Mouse (Mus musculus): ENCODE data around the gene Best1. TPM values are rescaled to one million over a fixed set of nuclear protein-coding genes. Genes with fewer than 3 reads are reported as not detected.

The Best1 gene
- polyA plus RNA-seq, 2 experiments: 0.08 to 0.09 TPM

GRCm38 (mm10) chr19:10019214-10019760 is 17.9 kb upstream of the Best1 start:
- no peaks in the 10 kb centered on the region for H3K9me3 ChIP-seq (ENCODE audit: control insufficient read depth, low read length)
- TF ChIP-seq CTCF (IDR thresholded peaks at IDR 0.05; ENCODE audit: low read depth) (no peak), EP300 (IDR thresholded peaks at IDR 0.05; ENCODE audit: low read depth) (no peak)
- DNase-seq (ENCODE audit: low read depth in 3 of 3, low spot score in 3 of 3) (no peak), ATAC-seq (ENCODE audit: insufficient read depth) (no peak)
- H3K4me1 ChIP-seq (replicated peaks; ENCODE audit: control insufficient read depth in 2 of 2, insufficient read depth in 2 of 2, low read length in 1 of 2): peaks cover 27 to 68% of the 10 kb centered on the region in 2 experiments
- 73% methylated on average over 4 of the region's 4 CpGs for WGBS (ENCODE audit: insufficient replicate concordance)
- H3K27ac ChIP-seq: no peak overlapping the region
- no peaks in the 10 kb centered on the region for H3K27me3 ChIP-seq (ENCODE audit: control insufficient read depth, insufficient read depth, low read length)
- H3K4me3 ChIP-seq (ENCODE audit: insufficient read depth in 1 of 2, low read depth in 2 of 2, low read length in 2 of 2): peak overlapping the region; percentile 61 to 96
- H3K4me2 ChIP-seq (ENCODE audit: low read depth): peak overlapping the region; percentile 100
- H3K9ac ChIP-seq (replicated peaks): peak overlapping the region; percentile 69
- H3K36me3 ChIP-seq (replicated peaks; ENCODE audit: control insufficient read depth, insufficient read depth, low read depth): peaks cover 45% of the 10 kb centered on the region

GRCm38 (mm10) chr19:10018527-10018818 is 17.0 kb upstream of the Best1 start:
- H3K36me3 ChIP-seq (replicated peaks; ENCODE audit: control insufficient read depth, insufficient read depth, low read depth): peaks cover 37% of the 10 kb centered on the region
- peak overlapping the region; percentile 100 for H3K4me2 ChIP-seq (ENCODE audit: low read depth)
- 5% methylated on average over 3 of the region's 3 CpGs for WGBS (ENCODE audit: insufficient replicate concordance)
- ATAC-seq (ENCODE audit: insufficient read depth) (no peak), DNase-seq (ENCODE audit: low read depth in 3 of 3, low spot score in 3 of 3) (no peak)
- TF ChIP-seq CTCF (IDR thresholded peaks at IDR 0.05; ENCODE audit: low read depth) (no peak), EP300 (IDR thresholded peaks at IDR 0.05; ENCODE audit: low read depth) (no peak)
- H3K27ac ChIP-seq: peak overlapping the region; percentile 40
- H3K4me1 ChIP-seq (replicated peaks; ENCODE audit: control insufficient read depth in 2 of 2, insufficient read depth in 2 of 2, low read length in 1 of 2): peaks cover 35 to 71% of the 10 kb centered on the region in 2 experiments
- no peaks in the 10 kb centered on the region for H3K9me3 ChIP-seq (ENCODE audit: control insufficient read depth, low read length)
- H3K9ac ChIP-seq (replicated peaks): peak overlapping the region; percentile 69
- H3K27me3 ChIP-seq (ENCODE audit: control insufficient read depth, insufficient read depth, low read length): no peaks in the 10 kb centered on the region
- H3K4me3 ChIP-seq (ENCODE audit: insufficient read depth in 1 of 2, low read depth in 2 of 2, low read length in 2 of 2): peak overlapping the region; percentile 61 to 96

DNA sequence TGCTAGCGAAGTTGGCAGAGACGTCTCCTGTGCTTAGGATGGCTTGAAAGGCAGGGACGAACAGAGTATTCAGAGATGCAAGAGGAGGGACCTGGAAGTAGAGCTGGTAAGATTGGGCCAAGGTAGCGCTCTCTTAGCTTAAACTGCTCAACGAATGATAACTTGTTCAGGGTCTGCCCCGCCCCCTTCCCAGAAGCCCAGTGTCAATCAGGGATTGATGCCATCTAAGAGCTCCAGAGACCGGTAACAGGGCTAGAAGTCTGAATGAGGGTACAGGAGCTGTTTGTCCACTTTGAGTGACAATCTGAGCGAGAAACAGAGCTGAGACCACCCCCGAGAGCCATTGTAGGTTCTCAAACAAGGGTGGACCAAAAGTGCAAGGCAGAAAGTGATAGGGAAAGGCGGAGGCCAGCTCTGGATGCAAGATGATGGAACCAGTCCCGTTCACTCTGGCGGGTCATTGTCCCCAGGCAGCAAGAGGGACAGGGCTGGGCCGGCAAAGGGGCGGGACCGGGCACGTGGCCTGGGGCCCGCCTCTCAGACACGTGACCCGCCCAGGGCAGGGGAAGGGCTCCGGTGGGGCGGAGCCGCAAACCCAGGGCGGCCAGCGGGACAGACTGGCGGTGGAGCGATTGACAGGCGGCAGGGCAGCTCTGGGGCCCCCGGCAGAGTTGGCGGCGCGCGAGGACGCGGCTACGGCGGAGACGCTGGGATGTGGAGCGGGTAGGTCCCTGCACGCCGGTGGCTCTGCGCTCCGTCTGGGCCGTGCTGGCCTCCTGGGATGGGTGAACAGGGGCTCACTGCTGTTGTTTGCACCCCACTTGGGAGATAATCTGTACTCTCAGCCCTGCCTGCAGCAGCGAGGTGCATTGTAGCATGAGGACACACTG is 16.4 kb upstream of the Best1 start:
- peaks cover 35 to 71% of the 10 kb centered on the region in 2 experiments for H3K4me1 ChIP-seq (replicated peaks; ENCODE audit: control insufficient read depth in 2 of 2, insufficient read depth in 2 of 2, low read length in 1 of 2)
- peak; percentile 86 to 88 (median 88) for DNase-seq (ENCODE audit: low read depth in 3 of 3, low spot score in 3 of 3)
- 4% methylated on average over 44 of the region's 44 CpGs for WGBS (ENCODE audit: insufficient replicate concordance)
- peak overlapping the region; percentile 99 for H3K27ac ChIP-seq
- H3K9ac ChIP-seq (replicated peaks): peak overlapping the region; percentile 100
- H3K4me2 ChIP-seq (ENCODE audit: low read depth): peak overlapping the region; percentile 100
- peak; percentile 80 for ATAC-seq (ENCODE audit: insufficient read depth)
- TF ChIP-seq EP300 (IDR thresholded peaks at IDR 0.05; ENCODE audit: low read depth) (no peak), CTCF (IDR thresholded peaks at IDR 0.05; ENCODE audit: low read depth) (0 out of 2 replicates have a peak, but pooled peaks have one; percentile 2)
- peaks cover 31% of the 10 kb centered on the region for H3K36me3 ChIP-seq (replicated peaks; ENCODE audit: control insufficient read depth, insufficient read depth, low read depth)
- H3K27me3 ChIP-seq (ENCODE audit: control insufficient read depth, insufficient read depth, low read length): no peaks in the 10 kb centered on the region
- peak overlapping the region; percentile 81 to 96 for H3K4me3 ChIP-seq (ENCODE audit: insufficient read depth in 1 of 2, low read depth in 2 of 2, low read length in 2 of 2)
- H3K9me3 ChIP-seq (ENCODE audit: control insufficient read depth, low read length): no peaks in the 10 kb centered on the region

DNA sequence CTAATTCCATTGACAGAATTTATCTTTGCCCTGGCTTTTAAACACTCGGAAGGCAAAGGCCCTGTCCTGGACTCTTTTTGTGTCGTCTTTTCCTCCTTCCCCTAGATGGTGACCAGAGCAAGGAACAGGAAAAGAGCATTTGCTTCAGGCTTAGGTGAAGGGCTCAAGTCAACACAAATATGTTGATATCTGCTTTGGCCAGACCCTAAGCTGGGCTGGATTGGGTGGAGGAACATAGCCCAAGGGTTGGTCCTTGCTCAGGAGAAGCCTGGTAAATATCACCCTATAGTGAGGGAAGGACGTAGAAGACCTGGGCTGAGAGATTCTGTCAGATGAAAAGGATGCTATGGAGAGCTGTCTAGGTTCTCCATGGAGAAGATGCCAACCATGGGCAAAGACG is 14.7 kb upstream of the Best1 start:
- WGBS (ENCODE audit: insufficient replicate concordance): 34% methylated on average over 4 of the region's 4 CpGs
- Histone ChIP-seq H3K4me2 (ENCODE audit: low read depth) (peak overlapping the region; percentile 100), H3K9ac (replicated peaks) (peak overlapping the region; percentile 100), H3K27ac (peak overlapping the region; percentile 99), H3K4me1 (replicated peaks; ENCODE audit: control insufficient read depth in 2 of 2, insufficient read depth in 2 of 2, low read length in 1 of 2) (peaks cover 32 to 62% of the 10 kb centered on the region in 2 experiments), H3K27me3 (ENCODE audit: control insufficient read depth, insufficient read depth, low read length) (no peaks in the 10 kb centered on the region), H3K9me3 (ENCODE audit: control insufficient read depth, low read length) (no peaks in the 10 kb centered on the region), H3K4me3 (ENCODE audit: insufficient read depth in 1 of 2, low read depth in 2 of 2, low read length in 2 of 2) (peak overlapping the region; percentile 81 to 96), H3K36me3 (replicated peaks; ENCODE audit: control insufficient read depth, insufficient read depth, low read depth) (peaks cover 27% of the 10 kb centered on the region)
- TF ChIP-seq EP300 (IDR thresholded peaks at IDR 0.05; ENCODE audit: low read depth) (peak; percentile 56; the same call in 1 of the 2 replicates), CTCF (IDR thresholded peaks at IDR 0.05; ENCODE audit: low read depth) (no peak)
- ATAC-seq (ENCODE audit: insufficient read depth): peak; percentile 33
- peak in 1 of 3 experiments; percentile 62 for DNase-seq (ENCODE audit: low read depth in 3 of 3, low spot score in 3 of 3)

DNA sequence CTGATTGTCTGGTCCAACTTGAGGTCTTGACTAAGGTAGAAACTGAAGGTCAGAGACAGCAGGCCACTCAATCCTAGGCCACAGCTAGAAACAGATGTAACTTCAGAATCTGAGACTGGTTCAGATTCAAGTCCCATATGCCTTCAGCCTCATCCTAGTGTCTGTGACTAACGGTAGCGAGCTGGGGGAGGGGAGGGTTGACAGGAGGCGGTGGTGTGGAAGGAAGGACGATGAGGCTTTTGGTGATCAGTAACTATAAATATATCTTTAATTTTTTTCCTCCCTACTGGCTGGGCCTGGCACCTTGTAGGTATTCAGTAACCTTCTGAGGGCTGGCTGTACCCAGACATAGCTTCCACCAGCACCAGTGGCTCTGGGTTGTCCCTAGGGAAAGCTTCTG is 14.0 kb upstream of the Best1 start:
- no peak for TF ChIP-seq CTCF (IDR thresholded peaks at IDR 0.05; ENCODE audit: low read depth)
- TF ChIP-seq EP300 (IDR thresholded peaks at IDR 0.05; ENCODE audit: low read depth): no peak
- peak overlapping the region; percentile 100 for H3K4me2 ChIP-seq (ENCODE audit: low read depth)
- ATAC-seq (ENCODE audit: insufficient read depth): no peak
- peak overlapping the region; percentile 81 to 96 for H3K4me3 ChIP-seq (ENCODE audit: insufficient read depth in 1 of 2, low read depth in 2 of 2, low read length in 2 of 2)
- H3K27ac ChIP-seq: peak overlapping the region; percentile 99
- 16% methylated on average over 4 of the region's 4 CpGs for WGBS (ENCODE audit: insufficient replicate concordance)
- peaks cover 20% of the 10 kb centered on the region for H3K36me3 ChIP-seq (replicated peaks; ENCODE audit: control insufficient read depth, insufficient read depth, low read depth)
- no peaks in the 10 kb centered on the region for H3K27me3 ChIP-seq (ENCODE audit: control insufficient read depth, insufficient read depth, low read length)
- DNase-seq (ENCODE audit: low read depth in 3 of 3, low spot score in 3 of 3): no peak
- H3K9ac ChIP-seq (replicated peaks): peak overlapping the region; percentile 100
- peaks cover 34 to 60% of the 10 kb centered on the region in 2 experiments for H3K4me1 ChIP-seq (replicated peaks; ENCODE audit: control insufficient read depth in 2 of 2, insufficient read depth in 2 of 2, low read length in 1 of 2)
- no peaks in the 10 kb centered on the region for H3K9me3 ChIP-seq (ENCODE audit: control insufficient read depth, low read length)

Data from liver, embryonic 14.5 days (tissue).